Comparison of ENCODE assay signal across 34 mouse cellular contexts in the genomic region with DNA sequence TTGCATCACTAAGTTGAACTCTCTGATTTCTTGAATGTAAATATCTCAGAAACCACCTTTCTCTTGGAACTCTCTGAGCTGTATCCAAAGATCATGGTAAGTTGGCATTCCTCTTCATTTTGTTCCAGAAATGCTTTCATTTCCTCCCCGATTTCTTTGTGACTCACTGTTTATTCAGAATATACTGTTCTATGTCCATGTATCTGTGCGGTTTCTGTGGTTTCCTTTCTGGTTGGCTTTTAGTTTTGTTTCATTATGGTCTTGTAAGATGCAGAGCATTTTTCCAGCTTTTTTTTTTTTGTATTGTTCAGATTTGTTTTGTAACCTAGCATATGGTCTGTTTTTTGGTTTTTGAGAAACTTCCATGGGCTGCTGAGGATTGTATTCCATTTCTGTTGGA. TPM values are rescaled to one million over a fixed set of nuclear protein-coding genes. Genes with fewer than 3 reads are reported as not detected.
"Had no signal": no experiment of that assay in that cellular context is flagged by ENCODE, and none has a peak within 500 bp of the region (broad histone marks: within the 10 kb centered on the region; RNA-seq: fewer than 3 reads in every experiment).

No protein-coding gene starts in this region.

- H3K9me3 ChIP-seq: heart, embryonic 13.5 days; heart, embryonic 15.5 days; hindbrain, embryonic 10.5 days; hindbrain, embryonic 12.5 days; intestine, embryonic 15.5 days; kidney, embryonic 15.5 days; limb, embryonic 10.5 days; limb, embryonic 12.5 days; liver, embryonic 13.5 days; liver, embryonic 15.5 days had no signal

- ATAC-seq: hindbrain, embryonic 16.5 days; inflammation-experienced regulatory T-cells, adult 6 months; intestine, embryonic 15.5 days; intestine, postnatal 0 days had no signal

- H3K4me3 ChIP-seq: heart, adult 2 months; heart, embryonic 13.5 days; heart, embryonic 15.5 days; hindbrain, embryonic 10.5 days; hindbrain, embryonic 12.5 days; intestine, embryonic 15.5 days; kidney, embryonic 15.5 days; left cerebral cortex, adult 2 months; limb, embryonic 10.5 days; limb, embryonic 12.5 days; liver, embryonic 13.5 days; liver, embryonic 15.5 days had no signal

- H3K27me3 ChIP-seq: heart, embryonic 13.5 days; heart, embryonic 15.5 days; hindbrain, embryonic 12.5 days; intestine, embryonic 15.5 days; kidney, embryonic 15.5 days; limb, embryonic 12.5 days; liver, embryonic 13.5 days; liver, embryonic 15.5 days had no signal

- H3K9ac ChIP-seq: heart, embryonic 13.5 days; heart, embryonic 15.5 days; hindbrain, embryonic 12.5 days; hindbrain, embryonic 14.5 days; intestine, embryonic 15.5 days; kidney, embryonic 15.5 days; limb, embryonic 12.5 days; liver, embryonic 13.5 days; liver, embryonic 15.5 days had no signal

- H3K4me1 ChIP-seq: heart, embryonic 13.5 days; heart, embryonic 15.5 days; hindbrain, embryonic 10.5 days; hindbrain, embryonic 12.5 days; intestine, embryonic 15.5 days; kidney, embryonic 15.5 days; limb, embryonic 10.5 days; limb, embryonic 12.5 days; liver, embryonic 13.5 days; liver, embryonic 15.5 days had no signal

- DNase-seq: gastrocnemius, postnatal 14 days; gastrocnemius, postnatal 36 days; heart, adult 2 months; heart, postnatal 4 days; kidney, adult 2 months; kidney, adult 9 months; kidney, postnatal 14 days; kidney, postnatal 36 days; layer of hippocampus, adult 9-11 months; layer of hippocampus, postnatal 36 days; liver; liver, embryonic 13.5 days had no signal

- H3K27ac ChIP-seq: heart, adult 2 months; heart, embryonic 13.5 days; heart, embryonic 15.5 days; hindbrain, embryonic 10.5 days; hindbrain, embryonic 12.5 days; hindbrain, embryonic 14.5 days; intestine, embryonic 15.5 days; kidney, embryonic 15.5 days; kidney, postnatal 0 days; left cerebral cortex, adult 2 months; limb, embryonic 10.5 days; limb, embryonic 12.5 days; liver, embryonic 13.5 days; liver, embryonic 15.5 days had no signal

- H3K4me2 ChIP-seq: heart, embryonic 11.5 days; heart, embryonic 13.5 days; heart, embryonic 15.5 days; hindbrain, embryonic 12.5 days; hindbrain, embryonic 14.5 days; intestine, embryonic 15.5 days; kidney, embryonic 15.5 days; limb, embryonic 12.5 days; liver, embryonic 11.5 days; liver, embryonic 13.5 days; liver, embryonic 15.5 days had no signal

RNA-seq across cellular contexts. Expression of a gene that starts 35.8 kb away (rescaled TPM):
- total RNA-seq: gastrocnemius, adult 18-20 months; gastrocnemius, adult 8-10 months; gastrocnemius, postnatal 14 days; gastrocnemius, postnatal 36 days; heart, adult 2 months; heart, postnatal 25 days; heart, postnatal 4 days had no signal
- polyA plus RNA-seq: heart, adult 2 months; heart, embryonic 13.5 days; heart, embryonic 15.5 days; heart, postnatal 0 days; inflammation-experienced regulatory T-cells, adult 6 months; intestine, postnatal 0 days; kidney, adult 2 months; kidney, embryonic 15.5 days; large intestine, adult 2 months; liver, embryonic 13.5 days; liver, embryonic 15.5 days had no signal
